Mouse (Mus musculus) ES-CJ7 (cell line): Measurements from ENCODE around the gene Rps3.

ENCODE experiments used
- DNase-seq: peaks from one replicate; pipeline ENCODE4 v3.0.0; 2011; ENCODE audit warnings: low read depth, low spot score

The Rps3 gene

DNA sequence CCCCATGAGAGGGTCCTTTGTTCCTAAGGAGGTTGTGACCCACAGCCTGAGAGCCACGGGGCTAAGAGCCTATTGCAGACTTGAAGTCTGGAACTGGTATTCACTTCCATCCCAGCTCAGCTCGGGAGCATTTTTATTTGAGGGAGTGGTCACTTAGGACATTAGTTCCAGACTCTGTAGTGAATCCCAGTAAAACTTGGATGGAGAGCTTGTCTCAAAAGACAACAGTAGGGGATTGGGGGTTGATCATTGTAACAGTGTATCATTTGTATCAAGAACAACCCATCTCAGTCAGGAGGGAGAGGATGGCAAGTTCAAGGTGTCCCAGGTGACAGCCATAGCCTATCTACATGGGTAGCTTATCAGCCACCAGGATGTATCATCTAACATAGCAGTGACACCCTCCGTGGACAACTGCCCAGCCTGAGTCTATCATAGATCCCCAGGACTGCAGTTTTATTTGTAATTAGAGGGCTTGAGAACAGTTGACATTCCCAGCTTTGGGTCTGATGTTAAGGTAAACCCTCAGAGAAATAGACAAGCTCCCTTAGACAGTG lies 6.9 kb downstream of the Rps3 start:
- no peak for DNase-seq

- no peak for DNase-seq
Measured at GRCm38 (mm10) chr7:99475562-99475911, 8.0 kb downstream of the Rps3 start.

- no peak for DNase-seq
Measured at GRCm38 (mm10) chr7:99474836-99475561, 8.5 kb downstream of the Rps3 start.

- no peak for DNase-seq
Measured at GRCm38 (mm10) chr7:99473638-99474407, 9.7 kb downstream of the Rps3 start.

DNA sequence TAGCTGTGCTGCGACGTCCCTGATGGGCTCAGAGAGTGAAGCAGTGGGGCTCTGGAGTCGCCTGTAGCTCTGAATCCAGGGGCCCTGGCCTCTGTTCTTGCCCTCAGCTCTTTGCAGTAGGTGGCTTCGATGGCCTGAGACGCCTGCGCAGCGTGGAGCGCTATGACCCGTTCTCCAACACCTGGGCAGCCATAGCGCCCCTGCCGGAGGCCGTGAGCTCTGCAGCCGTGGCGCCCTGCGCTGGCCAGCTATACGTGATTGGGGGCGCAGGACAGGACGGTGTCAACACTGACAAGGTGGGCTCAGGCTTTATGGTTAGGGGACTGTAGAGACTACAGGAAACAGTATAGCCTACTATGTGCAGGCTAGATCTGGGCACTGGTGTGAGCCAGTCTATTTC lies 12.0 kb downstream of the Rps3 start:
- DNase-seq, result peak; percentile 76

- DNase-seq, result no peak
Measured at GRCm38 (mm10) chr7:99469680-99470405, 13.7 kb downstream of the Rps3 start.

GRCm38 (mm10) chr7:99468283-99469132 lies 15.0 kb downstream of the Rps3 start:
- peak; percentile 64 for DNase-seq

DNA sequence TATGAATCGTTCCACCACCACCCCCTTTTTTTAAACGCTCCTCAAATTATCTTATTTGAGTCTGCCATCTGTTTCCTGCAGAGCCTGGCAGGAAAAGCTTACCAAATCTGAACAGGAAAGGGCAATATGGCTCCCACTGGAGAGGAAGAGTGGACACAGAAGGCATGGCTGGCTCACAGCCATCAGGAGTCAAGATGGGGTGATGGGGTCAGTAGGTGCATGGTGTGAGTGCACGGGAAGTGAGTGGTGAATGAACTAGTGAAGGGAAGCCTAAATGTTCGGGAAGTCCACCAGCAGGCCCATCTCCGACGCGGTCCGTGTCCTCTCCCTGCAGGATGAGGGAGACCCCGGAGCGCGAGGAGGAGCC lies 15.6 kb downstream of the Rps3 start:
- DNase-seq, result no peak

DNA sequence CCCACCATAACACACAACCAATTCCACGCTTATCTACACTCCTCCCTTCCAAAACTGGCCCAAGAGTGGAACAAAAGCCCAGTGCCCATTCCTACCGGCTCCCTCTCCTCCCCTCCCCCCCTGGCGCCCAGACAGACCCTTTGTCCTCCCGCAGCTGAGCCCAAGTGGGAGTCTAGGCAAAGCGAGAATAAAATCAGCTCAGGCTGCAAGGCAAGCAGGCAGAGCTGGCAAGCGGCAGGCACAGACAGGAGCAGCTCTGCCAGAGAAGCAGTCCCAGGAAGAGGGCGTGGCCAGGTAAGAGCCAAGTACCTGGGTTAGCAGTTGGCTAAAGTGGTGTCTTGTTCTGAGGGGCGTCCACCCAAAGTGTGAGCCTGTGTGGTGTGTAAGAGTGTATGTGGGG lies 17.7 kb downstream of the Rps3 start, which contains the start of gene Klhl35:
Gene Klhl35 (plus strand): TSS at position 194 of the 400 bp plus-strand sequence.
- DNase-seq, result no peak

GRCm38 (mm10) chr7:99463120-99463519 lies 20.4 kb downstream of the Rps3 start:
- peak; percentile 41 for DNase-seq

DNA sequence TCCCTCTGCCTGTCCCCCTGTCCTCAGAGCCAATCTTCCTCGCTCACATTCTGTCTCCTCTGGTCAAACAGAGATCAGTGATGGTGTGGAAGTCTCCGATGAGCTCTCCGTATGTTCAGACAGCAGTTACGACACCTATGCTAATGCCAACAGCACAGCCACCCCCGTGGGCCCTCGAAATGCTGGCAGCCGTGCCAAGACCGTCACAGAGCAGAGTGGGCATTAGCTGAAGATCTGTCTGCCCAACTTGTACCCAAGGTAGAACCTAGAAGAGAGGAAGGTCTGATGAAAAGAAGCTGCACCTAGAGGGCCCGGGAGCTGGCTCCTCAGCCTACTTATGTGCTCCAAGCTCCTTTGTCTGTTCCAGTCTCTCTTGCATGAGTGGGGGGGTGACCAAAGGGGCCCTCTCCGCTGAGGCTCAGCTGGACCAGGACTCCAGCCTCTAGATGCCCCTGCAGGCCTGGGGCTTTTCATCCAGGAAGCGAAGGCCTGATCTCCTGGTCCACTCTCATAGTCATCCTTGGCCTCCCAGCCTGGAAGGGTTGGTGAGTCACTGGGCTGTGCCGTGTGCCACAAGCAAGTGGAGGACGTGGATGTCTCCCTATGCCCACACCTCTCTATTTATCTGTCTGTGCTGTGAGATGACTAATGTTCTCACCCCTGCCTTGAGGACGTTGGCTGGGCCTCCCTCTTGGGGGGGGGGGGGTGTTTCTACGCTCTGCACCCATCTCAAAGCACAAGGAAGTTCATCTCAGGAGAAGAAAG lies 23.5 kb downstream of the Rps3 start:
- DNase-seq, result no peak

DNA sequence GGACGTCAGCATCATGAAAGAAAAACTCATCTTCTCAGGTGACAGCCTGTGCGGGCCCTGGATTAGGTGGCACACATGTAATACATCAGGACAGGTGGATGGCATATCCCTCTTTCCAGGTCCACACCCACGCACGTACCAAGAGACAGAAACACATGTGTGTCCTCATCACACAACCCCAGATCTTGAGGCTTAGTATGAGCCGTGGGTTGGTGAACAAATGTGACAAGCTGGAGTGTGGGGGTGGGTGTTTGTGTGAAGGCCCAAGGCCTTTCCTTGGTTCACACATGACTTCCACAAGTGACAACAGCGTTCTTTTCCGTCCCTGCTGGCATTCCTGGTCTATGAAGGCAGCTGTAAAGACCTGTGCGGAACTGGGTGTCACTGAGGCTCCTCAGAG lies 24.7 kb downstream of the Rps3 start:
- DNase-seq, result no peak

DNA sequence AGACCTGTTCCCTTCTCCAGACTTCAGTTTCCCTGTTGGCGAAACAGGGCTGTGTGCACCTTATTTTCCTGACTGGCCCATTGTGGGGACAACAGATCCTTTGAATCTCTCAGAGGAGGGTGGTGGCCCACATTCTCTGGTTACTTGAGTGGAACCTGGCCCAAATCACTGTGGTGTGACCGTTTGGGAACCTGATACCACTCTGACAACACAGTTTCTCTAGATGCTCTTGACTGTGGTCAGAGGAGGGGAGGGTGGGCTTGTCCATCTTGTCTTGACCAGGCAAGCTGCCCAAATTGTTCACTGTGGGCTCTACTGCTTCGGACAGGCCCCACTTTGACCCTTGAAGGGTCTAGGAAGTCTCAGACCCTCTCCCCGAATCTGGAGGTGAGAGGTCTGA lies 29.5 kb downstream of the Rps3 start:
- no peak for DNase-seq

GRCm38 (mm10) chr7:99452859-99453258 lies 30.7 kb downstream of the Rps3 start:
- no peak for DNase-seq

DNA sequence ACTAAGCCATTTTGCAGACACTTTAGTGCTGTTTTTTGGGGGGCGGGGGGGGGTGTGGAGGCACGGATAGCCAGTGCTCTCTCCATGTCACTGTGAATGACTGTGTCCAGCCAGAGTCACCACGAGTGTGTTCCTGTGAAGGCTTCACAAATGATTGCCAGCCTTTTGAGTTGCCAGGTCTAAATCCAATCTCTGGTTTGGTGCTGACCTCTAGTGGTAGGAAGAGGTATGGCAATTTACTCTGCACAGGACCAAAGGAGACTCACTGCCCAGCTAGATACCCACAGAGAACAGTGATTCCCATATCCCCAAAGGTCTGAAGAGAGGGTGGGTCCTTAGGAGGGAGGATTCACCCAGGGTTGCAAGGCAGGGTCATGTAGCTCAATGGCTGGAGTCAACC lies 32.8 kb downstream of the Rps3 start:
- peak; percentile 68 for DNase-seq

DNA sequence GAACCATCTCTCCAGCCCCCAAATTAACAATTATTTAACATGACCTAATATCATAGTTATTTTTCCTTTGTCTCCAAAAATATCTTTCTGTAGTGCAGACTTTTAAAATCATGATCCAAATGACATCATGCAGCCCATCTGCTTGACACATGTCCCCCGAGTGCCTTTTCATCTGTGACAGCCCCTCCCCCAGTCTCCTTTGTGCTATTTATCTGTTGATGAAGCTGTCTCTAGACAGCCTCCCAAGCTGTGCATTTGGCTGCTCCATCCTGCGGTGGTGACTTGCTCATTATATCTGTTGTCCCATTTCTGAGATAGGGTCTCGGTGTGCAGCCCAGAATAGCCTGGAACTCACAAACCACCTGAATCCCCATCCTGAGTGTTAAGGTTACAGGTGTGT lies 33.8 kb downstream of the Rps3 start:
- DNase-seq, result no peak

DNA sequence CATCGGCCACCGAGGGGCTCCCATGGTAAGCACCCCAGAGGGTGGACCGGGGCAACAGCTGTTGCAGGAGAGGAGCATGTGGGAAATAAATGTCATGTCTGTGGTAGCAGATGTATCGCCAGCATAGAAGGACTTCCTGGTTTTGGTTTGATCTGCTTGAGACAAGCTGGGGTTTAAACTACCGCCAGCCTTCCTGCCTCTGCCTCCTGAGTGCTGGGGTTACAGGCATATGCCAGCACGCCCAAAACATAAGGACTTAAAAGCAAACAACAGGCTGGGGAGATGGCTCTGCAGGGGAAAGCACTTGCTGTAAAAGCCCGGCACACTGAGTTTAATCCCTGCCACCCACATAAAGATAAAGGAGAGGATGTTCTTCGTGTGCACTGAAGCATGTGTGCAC lies 34.5 kb downstream of the Rps3 start:
- DNase-seq, result no peak

- DNase-seq, result no peak
Measured at GRCm38 (mm10) chr7:99448619-99449018, 34.9 kb downstream of the Rps3 start.

- DNase-seq, result no peak
Measured at GRCm38 (mm10) chr7:99447323-99447722, 36.2 kb downstream of the Rps3 start.

DNA sequence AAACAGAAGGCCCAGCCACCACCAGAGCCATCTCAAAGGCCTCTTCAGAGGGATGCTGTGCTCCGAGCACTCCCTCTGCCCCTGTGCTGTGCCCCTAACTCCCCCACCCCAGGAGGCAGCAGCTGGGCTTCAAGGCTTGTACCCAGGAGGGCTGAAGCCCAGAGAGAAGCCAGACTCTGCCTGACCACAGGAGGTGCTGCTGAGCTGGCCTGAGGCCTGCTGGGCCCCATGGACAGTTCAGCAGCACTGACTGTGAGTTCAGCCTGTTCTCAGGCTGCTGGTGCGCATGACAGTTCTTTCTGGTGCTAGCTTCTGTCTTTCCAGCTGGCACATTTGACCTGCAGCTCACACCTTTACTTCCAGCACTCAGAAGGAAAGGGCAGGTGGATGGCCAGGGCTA lies 37.7 kb downstream of the Rps3 start:
- DNase-seq, result no peak

- DNase-seq, result peak; percentile 40
Measured at GRCm38 (mm10) chr7:99444012-99444411, 39.5 kb downstream of the Rps3 start.
